Mouse (Mus musculus) megakaryocyte-erythroid progenitor cell, adult 5 weeks (primary cell): ENCODE data around the gene Olfr982. TPM values are rescaled to one million over a fixed set of nuclear protein-coding genes. Genes with fewer than 3 reads are reported as not detected.

Experiments used
- polyA plus RNA-seq: library from polyadenylated mRNA; stranded (reverse); fragments of >175 nt; gene quantifications from 2 replicates; pipeline ENCODE4 v1.2.3, GENCODE M21; 2012

The Olfr982 gene
- not detected in 2 replicates for polyA plus RNA-seq

DNA sequence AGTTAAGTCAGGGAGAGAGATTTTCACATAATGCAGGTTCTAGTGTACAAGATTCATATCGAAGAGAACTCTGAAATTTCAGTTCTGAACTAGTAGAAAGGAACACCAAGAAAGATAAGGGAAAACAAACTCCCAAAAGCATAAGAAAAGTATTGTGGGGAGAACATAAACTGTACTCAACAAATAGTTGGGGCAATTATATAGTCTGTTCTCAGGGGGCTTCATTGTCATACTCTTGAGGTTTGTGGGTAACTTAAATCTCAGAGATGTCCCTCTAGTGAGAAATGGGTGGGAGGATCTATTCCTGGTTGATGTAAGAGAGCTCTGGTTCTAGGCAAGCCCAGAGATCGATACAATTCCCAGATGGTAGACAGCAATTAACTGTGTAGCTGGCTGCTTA is at the start of gene Olfr982:
Gene Olfr982, plus strand, starts transcription at position 301 of the 400 bp plus-strand sequence.

DNA sequence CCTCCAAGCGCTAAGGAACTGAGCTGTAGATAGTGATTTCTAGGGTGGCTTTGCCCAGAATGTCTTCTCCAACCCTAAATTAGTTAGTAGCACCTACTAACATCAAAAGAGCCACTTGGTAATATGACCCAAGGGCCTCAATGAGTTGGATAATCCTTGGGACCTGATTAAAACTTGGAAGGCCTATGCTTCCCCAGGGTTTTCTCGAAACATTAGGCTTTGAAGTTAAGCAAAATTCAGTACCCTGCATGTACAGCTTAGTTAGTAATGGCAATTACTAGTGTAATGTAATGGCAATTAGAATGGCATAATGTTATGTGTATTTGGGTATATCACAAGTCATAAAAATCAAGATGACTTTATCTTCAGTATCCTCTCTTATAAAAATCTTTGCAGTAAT is 19.9 kb downstream of the Olfr982 start, which contains the start of gene Olfr983:
Gene Olfr983, minus strand, starts transcription at position 101 of the 400 bp plus-strand sequence.

DNA sequence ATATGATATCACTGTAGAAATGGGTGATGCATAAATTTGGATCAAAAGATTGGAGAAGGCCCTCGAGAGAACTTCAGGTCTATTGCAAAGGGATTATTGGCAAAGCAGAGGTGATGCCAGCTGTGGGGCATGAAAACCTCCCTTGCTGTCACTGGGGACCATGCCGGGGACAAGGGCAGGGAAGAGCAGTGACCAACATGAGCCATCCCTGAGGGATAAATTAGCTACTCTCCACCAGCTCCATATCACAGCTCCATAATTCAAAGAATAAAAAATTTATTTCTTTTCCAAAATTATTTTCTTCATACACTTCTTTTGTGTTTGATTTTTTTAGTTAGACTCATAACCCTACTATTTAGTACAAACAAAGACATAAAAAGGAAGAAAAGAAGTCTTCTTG is 40.5 kb downstream of the Olfr982 start, which contains the start of gene Olfr984:
Gene Olfr984, minus strand, starts transcription at position 101 of the 400 bp plus-strand sequence.

Other genes with a start within 250 kb of the Olfr982 start
- not detected in 2 replicates for gene Olfr971, start 237.0 kb upstream of the Olfr982 start, polyA plus RNA-seq
- gene Olfr972, start 207.4 kb upstream of the Olfr982 start, polyA plus RNA-seq = not detected in 2 replicates
- gene Olfr229, start 166.5 kb upstream of the Olfr982 start, polyA plus RNA-seq = not detected in 2 replicates
- not detected in 2 replicates for gene Olfr974, start 136.3 kb upstream of the Olfr982 start, polyA plus RNA-seq
- not detected in 2 replicates for gene Olfr975, start 121.8 kb upstream of the Olfr982 start, polyA plus RNA-seq
- gene Olfr976, start 112.7 kb upstream of the Olfr982 start, polyA plus RNA-seq = not detected in 2 replicates
- not detected in 2 replicates for gene Olfr978, start 81.7 kb upstream of the Olfr982 start, polyA plus RNA-seq
- gene Olfr979, start 70.4 kb upstream of the Olfr982 start, polyA plus RNA-seq = not detected in 2 replicates
- gene Olfr980, start 64.2 kb upstream of the Olfr982 start, polyA plus RNA-seq = not detected in 2 replicates
- gene Olfr981, start 52.4 kb upstream of the Olfr982 start, polyA plus RNA-seq = not detected in 2 replicates
- gene Olfr983, start 19.8 kb downstream of the Olfr982 start, polyA plus RNA-seq = not detected in 2 replicates
- not detected in 2 replicates for gene Olfr984, start 40.4 kb downstream of the Olfr982 start, polyA plus RNA-seq
- not detected in 2 replicates for gene Olfr985, start 56.4 kb downstream of the Olfr982 start, polyA plus RNA-seq
- not detected in 2 replicates for gene Tmem225, start 74.3 kb downstream of the Olfr982 start, polyA plus RNA-seq
- gene Olfr986, start 107.1 kb downstream of the Olfr982 start, polyA plus RNA-seq = not detected in 2 replicates
- 0.73 and 1.2 TPM in 2 replicates for gene Zfp202, start 118.5 kb downstream of the Olfr982 start, polyA plus RNA-seq
- gene Scn3b, start 195.4 kb downstream of the Olfr982 start, polyA plus RNA-seq = 0.02 and 0.31 TPM in 2 replicates